Mouse (Mus musculus) 3T3-L1 (cell line): Measurements from ENCODE around the gene Spata19.

Experiments used
- DNase-seq: peaks from one replicate; pipeline ENCODE4 v3.0.0-alpha.2; 2015; ENCODE audit warnings: low read depth, low spot score

Spata19 gene

GRCm38 (mm10) chr9:27396500-27396899 is at the start of gene Spata19:
TSS of gene Spata19 (plus strand) at chr9:27396800.
- no peak for DNase-seq

- no peak for DNase-seq
Measured at GRCm38 (mm10) chr9:27353082-27353481, 43.5 kb upstream of the Spata19 start.

- no peak for DNase-seq
Measured at GRCm38 (mm10) chr9:27357893-27358292, 38.7 kb upstream of the Spata19 start.

- peak; percentile 15 for DNase-seq
Measured at GRCm38 (mm10) chr9:27367231-27367630, 29.4 kb upstream of the Spata19 start.

GRCm38 (mm10) chr9:27369108-27369507 is 27.5 kb upstream of the Spata19 start:
- no peak for DNase-seq

- peak; percentile 14 for DNase-seq
Measured at GRCm38 (mm10) chr9:27375746-27376145, 20.9 kb upstream of the Spata19 start.

DNA sequence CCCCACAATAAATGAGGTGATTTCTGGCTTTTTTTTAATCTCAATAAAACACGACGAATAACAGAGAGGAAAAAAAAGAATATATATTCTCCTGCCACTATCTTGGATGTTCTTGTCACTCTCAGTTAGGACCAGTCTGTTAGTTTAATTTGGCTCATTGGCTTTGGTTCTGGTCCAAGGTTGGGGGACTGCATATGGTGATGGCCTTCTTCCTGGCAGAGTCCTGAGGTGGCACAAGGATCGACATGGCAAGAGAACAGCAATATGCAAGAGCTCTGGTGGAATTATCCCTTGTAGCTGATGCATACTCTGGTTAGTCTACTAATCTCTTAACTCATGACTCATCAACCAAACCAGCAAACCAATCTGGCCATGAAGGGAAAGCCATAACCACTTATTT is 9.6 kb upstream of the Spata19 start:
- DNase-seq = no peak

GRCm38 (mm10) chr9:27401169-27401568 is 4.6 kb downstream of the Spata19 start:
- no peak for DNase-seq

DNA sequence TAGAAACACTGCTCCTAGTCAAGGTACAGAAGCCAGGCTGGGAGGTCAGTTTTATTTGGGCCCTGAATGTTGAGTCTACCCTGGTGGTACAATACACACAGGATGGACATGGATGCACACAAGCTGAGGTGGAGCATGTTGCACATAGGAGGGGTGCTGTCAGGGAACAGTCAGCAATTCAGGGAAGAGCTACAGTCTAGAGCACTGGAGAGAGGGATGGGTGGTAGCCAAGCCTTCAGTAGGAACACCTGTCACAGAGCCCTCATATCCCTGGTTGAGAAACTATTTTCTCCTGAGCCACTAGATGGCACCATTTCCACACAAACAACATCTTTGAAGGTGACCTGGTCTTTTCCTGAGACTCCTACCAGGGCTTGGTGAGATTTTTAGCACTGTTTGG is 13.1 kb downstream of the Spata19 start:
- DNase-seq = peak; percentile 70

DNA sequence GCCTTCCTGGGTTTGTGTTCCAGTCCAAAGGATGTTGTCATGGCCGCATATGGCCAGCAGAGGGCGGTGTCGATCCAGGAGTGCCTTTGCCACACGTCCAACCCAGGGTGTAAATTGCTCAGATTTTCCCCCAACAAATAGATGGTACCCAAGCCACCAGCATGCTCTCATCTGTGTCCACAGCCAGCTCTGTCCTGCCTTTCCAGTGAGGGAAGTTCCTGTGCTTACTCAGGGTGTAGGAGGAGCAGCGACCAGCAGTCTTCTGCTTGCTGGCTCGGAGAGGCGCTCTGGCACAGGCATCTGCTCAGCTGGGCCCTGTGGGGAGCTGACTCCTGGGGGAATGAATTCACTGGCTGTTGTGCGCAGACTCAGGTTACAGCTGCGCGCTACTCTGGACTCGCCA is 17.5 kb downstream of the Spata19 start:
- peak; percentile 73 for DNase-seq

- DNase-seq = no peak
Measured at GRCm38 (mm10) chr9:27424511-27424910, 27.9 kb downstream of the Spata19 start.

DNA sequence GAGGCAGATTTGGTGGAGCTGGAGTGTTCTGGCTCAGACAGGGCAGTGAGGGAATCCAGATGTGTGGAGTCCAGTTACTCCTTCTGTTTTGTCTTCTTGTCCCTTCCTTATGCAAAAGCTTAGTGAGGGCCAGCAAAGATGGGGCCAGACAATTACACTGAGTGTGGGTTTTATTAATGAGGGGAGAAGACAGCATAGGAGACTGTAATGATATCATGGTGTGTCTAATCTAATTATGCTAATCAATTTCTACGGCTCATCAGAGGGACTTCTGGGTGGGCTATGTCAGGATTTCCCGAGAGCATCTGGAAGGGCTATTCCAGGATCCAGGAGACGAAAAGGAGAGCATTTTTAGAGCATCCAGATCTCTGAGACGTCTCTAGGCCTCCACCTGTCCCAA is 32.0 kb downstream of the Spata19 start:
- DNase-seq = no peak

GRCm38 (mm10) chr9:27433301-27433700 is 36.7 kb downstream of the Spata19 start:
- no peak for DNase-seq

GRCm38 (mm10) chr9:27435936-27436335 is 39.3 kb downstream of the Spata19 start:
- DNase-seq = no peak

GRCm38 (mm10) chr9:27437391-27438061 is 40.9 kb downstream of the Spata19 start:
- no peak for DNase-seq

DNA sequence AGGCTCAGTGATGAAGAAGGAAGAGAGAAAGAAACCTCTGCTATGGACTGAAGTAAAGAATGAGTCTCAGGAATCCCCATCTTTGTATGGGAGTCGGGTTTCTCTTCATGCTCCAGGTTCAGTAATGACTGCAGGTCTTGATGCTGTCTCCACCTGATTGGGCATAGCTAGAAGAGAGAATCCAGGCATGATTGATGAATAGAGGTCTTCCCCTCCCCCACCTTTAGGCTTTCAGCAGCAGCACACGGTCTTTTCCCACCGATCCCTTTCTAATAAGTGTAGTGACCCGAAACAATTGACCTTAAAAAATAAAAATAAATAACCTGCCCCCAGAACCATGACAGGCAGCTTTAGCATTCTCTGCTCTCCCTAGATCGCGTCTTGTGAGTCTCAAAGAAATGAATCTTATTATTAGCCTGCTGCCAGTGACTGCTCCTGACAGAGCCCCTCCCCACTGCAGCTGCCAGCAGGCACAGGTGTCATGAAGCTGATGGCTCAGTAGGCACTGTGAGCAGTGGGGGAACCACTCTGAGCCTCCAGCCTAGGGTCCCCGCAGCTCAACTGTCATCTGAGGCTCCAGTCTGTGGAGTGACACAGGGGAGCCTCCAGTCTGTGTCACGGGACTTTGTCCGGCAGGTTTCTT is 53.3 kb downstream of the Spata19 start:
- no peak for DNase-seq
